Mouse (Mus musculus) adrenal gland, postnatal 4 days (tissue): Measurements from ENCODE around the gene Gm20388. TPM values are rescaled to one million over a fixed set of nuclear protein-coding genes. Genes with fewer than 3 reads are reported as not detected.

ENCODE experiments used
- DNase-seq, 2 experiments: peaks; one replicate each; pipeline ENCODE4 v3.0.0; 2021 to 2022; ENCODE audit warnings: low spot score in 2 of 2, mixed read lengths in 2 of 2
- total RNA-seq, 2 experiments: library from RNA; stranded (reverse); gene quantifications; 2 replicates each; pipeline ENCODE4 v1.2.3; 2021

Gm20388 gene
- total RNA-seq, 2 experiments from 2014 or later = 8.8 TPM; not detected in 1

DNA sequence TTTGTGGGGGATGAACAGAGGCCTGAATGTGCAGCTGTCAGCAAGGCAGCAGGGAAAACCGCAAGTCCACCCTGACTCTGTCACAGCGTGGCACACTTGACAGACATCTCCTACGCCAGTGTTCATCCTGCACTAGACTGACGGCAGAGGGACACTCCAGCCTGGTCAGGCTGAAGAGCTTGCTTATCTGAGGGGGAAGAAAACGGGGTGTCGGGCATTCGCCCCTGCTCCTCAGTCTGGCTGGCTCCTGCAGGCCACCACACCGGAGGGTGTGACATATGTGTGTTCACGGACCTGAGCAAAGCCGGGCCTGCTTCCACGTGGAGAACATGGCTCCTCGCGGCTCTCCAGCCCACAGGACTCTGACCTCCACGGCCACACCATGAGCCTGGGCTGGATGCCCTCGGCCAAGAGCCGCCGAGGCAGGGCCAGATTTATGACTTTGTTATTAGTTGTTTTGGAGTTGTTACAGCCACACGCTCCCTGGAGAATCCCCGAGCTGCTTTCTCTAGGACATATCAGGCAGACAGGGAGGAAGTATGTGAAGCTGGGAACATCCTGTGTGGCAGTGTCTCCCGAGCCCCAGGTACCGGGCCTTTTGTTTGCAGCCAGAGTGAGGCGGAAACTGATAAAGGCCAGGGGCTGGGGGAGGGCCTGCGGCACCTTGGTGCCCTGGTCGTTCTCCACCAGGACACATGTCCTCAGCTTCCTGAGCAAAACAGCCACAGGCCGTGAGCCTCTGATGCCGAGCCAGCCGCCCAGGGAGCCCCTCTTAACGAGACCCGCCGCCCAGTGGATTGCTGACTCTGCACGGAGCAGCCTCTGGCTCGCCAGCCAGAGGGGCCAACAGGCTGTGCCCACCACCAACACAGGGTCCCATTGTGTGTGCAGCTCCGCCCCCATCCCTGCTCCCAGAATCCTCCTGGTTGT, 1424.1 kb downstream of the Gm20388 start:
- no peak for DNase-seq

DNA sequence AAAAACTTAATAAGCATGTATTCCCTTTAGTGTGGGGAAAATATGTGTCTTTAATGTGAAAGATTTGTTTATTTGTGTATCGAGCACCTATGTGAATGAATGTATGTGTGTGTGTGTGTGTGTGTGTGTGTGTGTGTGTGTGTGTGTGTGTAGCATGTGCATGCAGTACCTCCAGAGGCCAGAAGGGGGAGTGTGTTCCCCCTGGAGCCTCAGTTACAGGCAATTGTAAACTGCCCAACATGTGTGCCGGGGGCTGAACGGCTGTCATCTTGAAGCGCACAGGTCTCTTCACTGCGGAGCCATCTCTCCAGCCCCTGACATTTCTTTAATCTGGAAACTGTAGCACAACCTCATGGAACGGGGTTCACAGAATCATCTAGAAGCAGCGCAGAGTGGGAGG, 1425.0 kb downstream of the Gm20388 start:
- no peak for DNase-seq

DNA sequence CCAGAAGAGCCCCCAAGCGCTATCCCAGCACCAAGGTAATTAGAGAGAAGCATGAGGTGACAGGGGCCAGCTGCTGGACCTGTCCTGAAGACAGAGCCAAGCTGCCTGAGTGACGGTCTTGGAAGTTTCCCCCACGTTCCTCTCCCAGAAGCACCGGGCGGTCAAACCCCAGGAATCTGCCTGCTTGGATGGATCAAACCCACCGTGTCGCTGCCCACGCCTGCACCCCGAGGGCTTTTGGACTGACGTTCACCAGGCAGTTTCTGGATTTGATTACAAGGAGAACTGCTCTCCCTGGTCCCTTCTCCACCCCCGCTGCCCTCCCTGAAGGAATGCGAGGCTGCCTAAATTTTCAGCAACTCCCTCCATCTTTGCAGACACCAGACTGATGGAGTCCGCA, 1432.3 kb downstream of the Gm20388 start:
- no peak for DNase-seq

DNA sequence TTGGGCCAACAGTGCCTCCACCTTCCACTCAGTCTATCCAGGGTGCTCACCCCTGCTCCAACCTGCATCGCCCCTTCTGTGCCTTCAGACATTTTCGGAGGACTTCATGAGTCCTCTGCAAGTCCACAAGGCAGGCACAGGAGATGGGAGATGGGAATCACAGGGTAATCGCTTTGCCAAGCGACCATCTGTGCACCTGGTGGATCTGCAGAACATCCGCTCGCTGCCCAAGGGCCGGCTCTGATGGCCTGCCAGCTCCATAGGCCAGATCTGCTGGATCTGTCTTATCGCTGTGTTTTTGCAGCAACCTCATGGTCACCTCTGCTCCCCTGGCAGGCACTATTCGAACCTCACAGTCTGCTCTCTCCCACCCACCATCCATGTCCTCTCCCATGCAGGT, 1433.8 kb downstream of the Gm20388 start:
- no peak for DNase-seq

DNA sequence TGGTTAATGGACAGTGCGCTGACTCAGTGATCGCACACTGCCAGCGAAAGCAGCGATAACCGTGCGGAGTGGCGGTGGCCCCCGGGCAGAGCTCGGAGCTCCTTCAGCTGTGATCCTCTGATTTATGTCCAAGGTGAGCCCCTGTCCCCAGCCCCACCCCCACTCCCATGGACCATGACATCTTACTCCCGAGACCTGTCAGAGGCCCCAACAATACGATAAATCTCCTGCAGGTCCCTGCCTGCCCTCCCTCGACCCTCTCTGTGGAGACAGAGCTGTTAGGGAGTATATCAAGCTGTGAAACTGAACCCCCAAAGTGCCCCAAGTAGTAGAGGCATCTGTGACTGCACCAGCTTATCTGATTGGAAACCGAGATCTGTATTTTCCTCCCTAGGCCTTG, 1435.5 kb downstream of the Gm20388 start:
- no peak for DNase-seq

DNA sequence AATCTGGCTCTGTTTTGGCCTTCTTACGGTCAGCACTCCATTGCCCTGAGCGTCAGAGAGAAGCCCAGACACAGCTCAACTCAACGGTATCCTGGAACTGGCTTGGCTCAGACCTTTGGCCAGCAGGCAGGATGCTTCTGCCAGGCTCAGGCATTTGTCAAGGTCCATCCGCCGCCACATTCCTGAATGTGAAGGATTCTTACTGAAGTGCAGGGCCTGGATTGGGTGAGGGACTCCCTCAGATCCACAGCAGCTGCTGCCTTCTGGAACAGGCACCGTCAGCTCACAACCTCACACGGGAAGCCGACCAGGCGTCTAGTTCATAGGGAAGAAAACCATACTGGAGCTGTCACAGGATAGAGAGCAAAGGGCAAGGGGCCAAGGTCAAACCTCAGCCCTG, 1436.2 kb downstream of the Gm20388 start:
- DNase-seq = no peak

DNA sequence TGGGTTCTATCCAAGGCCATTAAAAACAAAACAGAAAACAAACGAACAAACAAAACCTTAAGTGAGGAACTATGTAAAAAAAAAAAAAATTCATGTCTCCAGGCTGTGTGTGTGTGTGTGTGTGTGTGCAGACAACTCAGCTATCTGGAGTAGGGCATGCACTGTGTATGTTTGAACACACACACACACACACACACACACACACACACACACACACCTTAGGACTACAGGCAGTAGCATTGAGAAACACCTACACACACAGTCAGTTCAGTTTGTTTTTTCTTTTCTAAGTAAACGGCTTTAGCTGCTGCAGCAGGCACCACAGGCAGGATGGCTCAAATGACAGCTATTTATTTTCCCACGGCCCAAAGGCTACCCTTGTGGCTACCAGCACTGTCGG, 1438.4 kb downstream of the Gm20388 start:
- DNase-seq = no peak

DNA sequence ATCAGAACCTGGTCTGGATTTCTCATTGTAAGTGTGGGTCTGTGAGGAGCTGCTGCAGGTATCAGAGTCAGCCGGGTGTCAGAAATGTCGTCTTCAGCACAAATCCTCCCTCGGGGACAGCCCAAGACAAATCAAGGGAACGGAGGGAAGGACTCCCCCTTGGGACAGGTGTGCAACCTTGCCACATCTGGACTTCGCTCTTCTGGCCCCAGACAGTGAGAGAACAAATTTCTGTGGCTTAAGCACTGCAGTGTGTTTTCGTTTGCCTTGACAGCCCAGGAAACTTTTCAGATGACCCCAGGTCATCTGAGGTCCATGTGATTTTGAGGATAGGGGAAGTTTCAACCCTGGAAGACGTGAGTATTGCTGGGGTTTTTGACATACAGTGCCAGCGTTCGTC, 1440.2 kb downstream of the Gm20388 start:
- DNase-seq = no peak

DNA sequence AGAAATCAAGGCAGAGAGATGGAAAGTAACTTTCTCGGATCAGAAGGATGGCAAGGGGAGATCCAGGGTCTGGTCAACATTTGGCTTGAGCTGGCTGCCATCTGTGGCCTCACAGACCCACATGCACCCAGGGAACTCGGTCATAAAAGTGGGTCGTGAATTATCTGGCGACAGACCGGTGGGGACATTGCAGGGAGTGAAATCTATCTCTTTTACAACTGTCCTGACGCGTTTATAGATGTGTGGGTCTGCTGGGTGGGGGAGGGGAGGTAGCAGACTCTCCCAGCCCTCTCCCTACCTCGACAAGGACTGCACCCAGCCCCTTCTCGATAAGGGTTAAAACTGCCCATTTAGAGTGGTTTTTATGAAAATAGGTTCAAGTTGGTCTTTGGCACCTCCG, 1444.2 kb downstream of the Gm20388 start:
- no peak for DNase-seq

DNA sequence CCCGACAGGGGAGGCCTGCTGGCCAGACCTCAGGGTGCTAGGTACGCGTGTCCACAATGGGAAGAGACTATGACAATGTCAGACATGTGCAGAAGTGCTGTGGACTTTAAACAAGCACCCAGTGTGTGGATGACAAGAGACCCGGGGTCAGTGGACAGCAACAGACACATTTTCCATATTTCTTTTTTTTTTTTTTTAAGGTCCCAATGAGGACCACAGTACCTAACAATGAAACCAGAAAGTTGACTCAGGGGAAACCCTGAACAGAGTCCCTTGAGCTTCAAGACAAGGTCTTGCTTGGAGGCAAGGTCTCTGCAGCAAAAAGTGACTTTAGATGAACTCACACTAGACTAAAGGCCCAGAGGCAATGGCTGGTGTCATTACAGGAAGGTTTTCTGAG, 1446.8 kb downstream of the Gm20388 start:
- no peak for DNase-seq

DNA sequence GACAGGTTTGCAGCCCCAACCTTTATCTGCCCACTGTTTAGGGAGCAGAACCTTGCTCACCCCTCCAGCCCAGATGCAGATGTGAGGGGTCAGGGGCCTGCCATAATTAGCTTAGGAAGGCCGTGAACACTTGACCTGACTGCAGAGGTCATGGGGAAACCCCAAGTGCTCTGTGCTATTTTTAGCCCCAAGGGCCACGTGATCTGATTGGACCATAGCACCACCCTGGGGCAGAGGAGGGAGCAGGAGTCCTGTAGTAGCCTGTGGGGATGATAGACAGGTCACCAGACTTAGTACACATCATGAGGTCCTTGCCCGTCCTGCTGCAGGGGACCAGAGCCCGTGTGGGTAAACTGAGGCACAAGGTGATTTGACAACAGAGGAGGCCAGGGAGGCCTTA, 1448.0 kb downstream of the Gm20388 start:
- DNase-seq = no peak

DNA sequence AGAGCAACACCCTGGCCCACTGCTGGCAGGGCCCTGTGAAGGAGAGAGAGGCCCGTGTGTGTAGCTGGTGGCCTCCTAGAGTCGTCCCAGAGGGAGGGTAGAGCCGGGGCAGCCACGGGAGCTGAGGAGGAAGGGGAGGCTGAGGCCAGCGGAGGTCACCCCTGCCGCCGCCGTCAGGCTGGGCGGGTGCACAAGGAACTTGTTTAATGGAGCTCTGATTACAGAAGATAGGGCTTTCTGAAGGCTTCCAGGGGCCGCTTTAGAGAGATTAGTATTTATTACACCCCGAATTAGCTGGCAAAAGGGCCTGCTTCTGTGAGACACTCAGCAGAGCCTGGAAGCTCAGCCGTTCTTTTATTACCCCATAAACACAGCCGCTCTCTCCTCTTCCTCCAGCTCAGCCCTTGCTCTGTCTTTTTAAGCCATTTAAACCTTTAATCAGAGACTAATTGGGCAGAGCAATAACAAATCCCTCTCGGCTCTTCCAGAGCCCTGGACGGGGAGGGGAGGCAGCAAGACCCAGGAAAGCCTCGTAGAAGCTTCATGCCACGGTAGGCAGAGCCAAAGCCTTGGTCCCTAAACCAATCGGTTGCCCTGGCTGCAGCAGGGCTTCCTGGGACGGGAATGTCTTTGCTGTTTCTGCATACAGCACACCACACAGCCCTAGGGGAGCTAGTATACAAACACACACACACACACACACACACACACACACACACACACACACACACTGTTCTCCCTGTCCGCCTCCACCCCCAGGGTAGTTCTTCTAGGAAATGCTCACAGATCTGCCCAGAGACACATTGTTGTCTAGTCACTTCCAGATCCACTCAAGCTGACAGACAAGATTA, 1448.7 kb downstream of the Gm20388 start:
- DNase-seq = no peak

DNA sequence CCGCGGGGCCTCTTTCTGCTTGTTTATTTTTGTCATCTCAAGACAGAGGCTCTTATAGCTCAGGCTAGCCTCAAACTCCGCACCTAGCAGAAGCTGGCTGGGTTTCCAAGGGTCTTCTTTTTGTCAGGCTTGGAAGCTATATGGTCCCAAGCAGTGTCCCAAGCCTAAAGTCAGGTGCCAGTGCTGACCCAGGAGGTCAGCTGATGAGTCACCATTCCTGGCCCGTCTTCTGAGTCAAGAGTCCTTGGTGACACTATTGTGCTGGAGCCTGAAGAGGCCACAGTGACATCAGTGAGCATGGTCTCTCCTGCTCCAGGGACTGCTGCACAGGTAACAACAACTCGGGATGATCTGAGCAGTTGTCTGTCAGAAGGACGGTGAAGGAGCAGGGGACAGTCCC, 1449.4 kb downstream of the Gm20388 start:
- no peak for DNase-seq

DNA sequence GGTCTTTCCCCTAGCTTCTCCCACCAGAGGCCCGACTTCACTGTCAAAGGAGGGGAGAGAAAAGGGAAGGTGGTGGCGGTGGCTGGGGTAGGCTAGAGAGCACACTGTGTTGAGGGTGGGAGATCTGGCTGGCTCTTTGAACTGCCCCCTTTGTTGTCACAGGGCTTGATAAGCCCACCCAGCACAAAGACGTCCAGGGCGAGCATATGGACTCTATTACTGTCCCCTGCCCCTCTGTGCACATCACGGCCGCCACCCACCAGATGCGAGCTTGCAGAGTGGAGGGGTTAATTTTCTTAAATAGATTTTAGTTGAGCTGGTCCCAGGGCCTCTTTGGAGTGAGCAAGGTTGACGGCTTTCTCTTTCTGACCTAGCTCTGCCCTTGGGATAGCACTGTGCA, 1450.5 kb downstream of the Gm20388 start:
- DNase-seq = no peak

DNA sequence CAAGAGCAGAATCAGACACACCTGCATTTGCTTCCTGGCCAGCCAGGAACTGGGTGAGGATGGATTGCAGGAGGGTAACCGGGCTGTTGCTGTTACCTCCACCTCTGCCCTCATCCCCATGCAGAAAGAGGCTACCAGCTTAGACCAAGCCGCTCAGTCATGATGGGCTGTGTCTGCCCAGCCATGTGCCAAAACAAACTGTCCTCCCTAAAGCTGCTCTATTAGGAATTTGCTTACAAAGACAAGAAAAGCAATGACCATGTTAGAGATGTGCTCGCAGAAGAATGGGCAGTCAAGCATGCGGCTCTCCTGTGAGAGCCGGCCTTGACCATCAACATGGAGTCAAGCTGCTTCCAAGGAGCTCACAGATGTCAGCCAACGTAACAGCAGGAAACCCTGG, 1454.0 kb downstream of the Gm20388 start:
- no peak for DNase-seq

DNA sequence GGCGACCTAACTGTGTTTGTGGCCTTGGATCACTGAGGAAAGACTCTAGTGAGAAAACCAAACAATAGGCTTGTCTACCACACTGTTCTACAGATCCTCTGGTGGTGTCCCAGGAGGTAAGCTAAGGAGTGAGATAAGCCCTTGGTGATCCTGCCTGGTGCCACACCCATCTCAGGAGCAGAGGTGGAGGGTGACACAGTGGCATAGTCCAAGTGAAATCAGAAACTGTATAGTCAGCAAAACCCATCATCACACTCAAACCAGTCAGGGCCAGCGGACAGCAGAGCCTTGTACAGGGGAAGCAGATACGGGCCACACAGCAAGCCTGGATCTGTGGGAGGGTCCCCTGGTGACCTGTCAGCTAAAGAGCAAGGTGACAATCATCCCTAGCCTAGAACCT, 1454.5 kb downstream of the Gm20388 start:
- no peak for DNase-seq

DNA sequence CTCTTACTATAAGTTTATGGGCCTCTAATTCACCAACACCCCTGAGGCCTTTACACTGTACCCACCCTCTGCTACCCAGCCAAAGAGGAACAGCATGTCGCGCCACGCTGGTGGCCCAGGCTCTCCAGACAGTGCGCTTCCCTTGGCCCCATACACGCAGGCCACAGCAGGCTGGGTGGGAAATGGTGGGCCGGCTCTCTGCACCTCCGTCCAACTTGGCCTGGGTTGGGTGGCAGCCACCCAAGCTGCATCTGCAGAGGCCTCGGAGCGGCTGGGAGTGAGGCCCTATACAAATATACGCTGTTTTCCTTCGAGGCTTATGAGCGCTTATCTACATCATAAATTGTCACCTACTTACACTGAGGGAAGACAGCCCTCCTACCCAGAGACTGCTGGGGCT, 1456.0 kb downstream of the Gm20388 start:
- DNase-seq = no peak

DNA sequence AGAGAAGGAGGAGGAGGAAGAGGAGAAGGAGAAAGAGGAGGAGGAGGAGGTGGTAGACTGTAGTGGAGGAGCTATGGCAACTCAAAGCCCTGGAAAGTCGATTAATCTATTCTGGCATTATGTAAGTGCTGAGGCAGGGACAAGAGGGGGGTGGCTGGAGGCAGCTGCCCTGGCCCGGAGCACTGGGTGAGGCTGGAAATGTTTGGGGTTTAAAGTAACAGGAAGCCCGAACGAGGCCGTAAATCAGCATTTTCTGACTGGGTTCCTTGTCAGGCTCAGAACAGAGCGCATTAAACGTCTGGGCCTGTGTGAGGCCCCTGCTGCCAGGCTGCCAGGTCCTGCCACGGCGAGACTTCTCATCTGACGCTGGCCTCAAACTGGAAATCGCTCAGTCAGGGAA, 1458.2 kb downstream of the Gm20388 start:
- no peak for DNase-seq

DNA sequence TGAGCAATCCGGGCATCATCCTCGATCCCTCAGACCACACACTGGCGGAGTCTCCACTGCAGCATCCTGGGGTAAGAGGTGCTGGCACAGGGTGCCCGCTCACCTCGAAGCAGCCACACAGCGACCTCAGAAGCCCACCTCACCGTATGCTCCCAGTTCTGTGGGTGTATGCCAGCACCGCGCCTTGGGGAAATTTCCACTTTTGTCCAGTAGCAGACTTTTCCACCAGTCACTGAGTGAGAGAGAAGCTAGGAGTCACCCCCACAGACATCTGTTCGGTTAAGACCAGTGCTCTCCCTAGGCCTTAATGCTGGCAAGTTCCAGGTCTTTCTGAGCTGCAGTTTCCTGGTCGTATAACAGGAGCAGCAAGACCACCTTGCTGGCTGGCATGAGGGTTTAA, 1458.7 kb downstream of the Gm20388 start:
- no peak for DNase-seq

DNA sequence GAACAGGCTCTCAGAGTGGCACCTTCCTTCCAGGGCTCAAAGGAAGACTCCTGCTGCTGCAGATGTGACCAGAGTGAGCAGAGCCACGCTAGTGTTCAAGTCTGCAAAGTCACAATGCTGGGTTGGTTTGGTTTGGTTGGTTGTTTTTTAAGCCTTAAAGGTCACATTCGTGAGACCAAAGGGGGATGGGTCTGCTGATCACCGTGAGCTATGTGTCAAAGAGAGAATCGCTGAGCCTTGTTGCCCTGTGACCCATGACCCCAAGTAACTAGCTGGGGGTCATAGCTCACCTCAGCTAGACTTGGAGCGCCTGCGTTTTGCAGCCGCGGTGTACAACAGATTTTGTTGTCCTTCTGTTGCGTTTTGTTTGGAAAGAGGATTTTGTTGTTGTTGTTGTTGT, 1460.6 kb downstream of the Gm20388 start:
- DNase-seq = no peak

DNA sequence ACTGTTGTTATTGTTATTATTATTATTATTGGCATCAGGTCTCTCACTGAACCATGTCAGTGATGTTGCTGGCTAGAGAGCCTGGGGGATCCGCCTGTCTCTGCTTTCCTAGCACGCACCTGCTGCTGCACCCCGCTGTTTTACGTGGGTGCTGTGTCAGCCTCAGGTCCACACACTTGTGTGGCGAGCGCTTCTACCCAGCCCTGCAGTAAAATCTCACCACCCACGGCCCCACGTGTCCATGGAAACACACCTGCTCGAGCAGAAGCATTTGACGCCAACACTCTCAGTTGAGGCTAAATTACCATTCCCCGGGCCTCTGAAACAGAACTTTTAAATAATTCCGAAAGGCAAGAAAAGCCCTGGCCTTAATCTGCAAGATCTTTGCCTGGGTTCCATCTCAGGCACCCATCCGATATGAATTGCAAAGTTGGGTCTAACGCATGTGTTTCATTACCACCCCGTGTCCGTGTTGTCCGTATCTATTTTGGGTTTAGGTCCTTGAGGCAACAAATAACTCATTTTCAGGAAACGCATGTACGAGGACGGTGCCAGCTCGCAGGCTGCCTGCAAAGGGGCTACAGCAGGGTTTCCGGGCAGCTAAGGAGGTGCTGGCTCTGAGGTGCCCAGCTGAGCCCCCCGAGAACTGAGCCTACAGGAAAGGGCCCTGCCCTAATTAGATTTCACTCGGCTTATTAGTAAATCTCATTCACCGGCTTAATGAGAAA, 1461.4 kb downstream of the Gm20388 start:
- DNase-seq = no peak

DNA sequence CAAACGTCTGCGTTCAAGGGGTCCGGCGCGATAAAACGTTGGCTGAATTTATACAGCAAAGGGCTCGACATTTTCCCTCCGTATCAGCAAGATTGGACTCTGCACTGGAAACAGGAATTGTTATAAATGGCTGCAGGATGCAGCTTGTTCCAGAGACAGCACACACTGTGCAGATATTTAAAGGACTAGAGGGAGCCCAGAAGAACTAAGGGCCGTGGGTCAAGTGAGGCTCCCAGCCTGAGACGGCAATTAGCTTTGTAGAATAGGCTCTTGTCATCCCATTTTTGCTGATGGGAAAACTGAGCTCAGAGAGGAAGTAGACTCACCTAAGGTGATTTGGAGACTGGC, 1462.0 kb downstream of the Gm20388 start:
- no peak for DNase-seq
